Mouse (Mus musculus): ENCODE results near the gene Cox7a2l. TPM values are rescaled to one million over a fixed set of nuclear protein-coding genes. Genes with fewer than 3 reads are reported as not detected.

The Cox7a2l gene
- polyA plus RNA-seq, 1 experiment from 2014 or later, result 196 TPM

- peaks cover 7% of the 10 kb centered on the region for H3K4me1 ChIP-seq (ENCODE audit: insufficient read depth, low read length)
- H3K27ac ChIP-seq (ENCODE audit: low read length), result no peak overlapping the region
- peaks cover 13% of the 10 kb centered on the region for H3K27me3 ChIP-seq (ENCODE audit: insufficient read depth, low read length)
- H3K9me3 ChIP-seq (ENCODE audit: low read length), result no peaks in the 10 kb centered on the region
- 63% methylated on average over 10 of the region's 10 CpGs for WGBS
- H3K9ac ChIP-seq (replicated peaks; ENCODE audit: low read length), result no peak overlapping the region
- no peak overlapping the region for H3K4me3 ChIP-seq (ENCODE audit: low read length)
- H3K36me3 ChIP-seq (ENCODE audit: insufficient read depth, low read length), result no peaks in the 10 kb centered on the region
- no peak overlapping the region for H3K4me2 ChIP-seq (replicated peaks; ENCODE audit: low read depth, low read length)
- no peak for ATAC-seq (ENCODE audit: low FRiP score, low TSS enrichment)
These were observed 30.0 kb upstream of the Cox7a2l start for GRCm38 (mm10) chr17:83547145-83547544.

GRCm38 (mm10) chr17:83545756-83546742, 28.9 kb upstream of the Cox7a2l start:
- Histone ChIP-seq H3K27me3 (ENCODE audit: insufficient read depth, low read length) (peaks cover 13% of the 10 kb centered on the region), H3K9me3 (ENCODE audit: low read length) (no peaks in the 10 kb centered on the region), H3K27ac (ENCODE audit: low read length) (no peak overlapping the region), H3K4me1 (ENCODE audit: insufficient read depth, low read length) (peaks cover 7% of the 10 kb centered on the region), H3K4me2 (replicated peaks; ENCODE audit: low read depth, low read length) (peak overlapping the region; percentile 48), H3K9ac (replicated peaks; ENCODE audit: low read length) (peak overlapping the region; percentile 35; the same call in 1 of the 2 replicates), H3K36me3 (ENCODE audit: insufficient read depth, low read length) (no peaks in the 10 kb centered on the region), H3K4me3 (ENCODE audit: low read length) (peak overlapping the region; percentile 39)
- ATAC-seq (ENCODE audit: low FRiP score, low TSS enrichment), result 0 out of 2 replicates have a peak, but pooled peaks have one; percentile 20
- WGBS, result 9% methylated on average over 35 of the region's 35 CpGs

DNA sequence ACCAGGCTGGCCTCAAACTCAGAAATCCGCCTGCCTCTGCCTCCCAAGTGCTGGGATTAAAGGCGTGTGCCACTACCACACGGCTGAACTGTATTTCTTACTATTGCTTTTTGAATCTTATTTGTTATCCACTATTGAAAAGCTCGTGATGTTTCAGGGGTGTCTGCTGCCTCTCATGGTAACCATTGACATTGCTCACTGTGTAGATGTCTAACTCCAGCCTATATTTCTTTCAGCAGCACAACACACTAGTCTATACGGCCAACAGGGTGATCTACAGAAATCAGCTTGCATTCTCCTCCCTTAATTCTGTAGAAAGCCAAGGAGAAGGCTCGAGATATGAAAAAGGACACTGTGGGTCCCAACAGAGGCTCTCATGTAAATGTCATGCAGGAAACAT, 28.1 kb upstream of the Cox7a2l start:
- Histone ChIP-seq H3K4me3 (ENCODE audit: low read length) (no peak overlapping the region), H3K27ac (ENCODE audit: low read length) (no peak overlapping the region), H3K9ac (replicated peaks; ENCODE audit: low read length) (no peak overlapping the region), H3K9me3 (ENCODE audit: low read length) (no peaks in the 10 kb centered on the region), H3K4me1 (ENCODE audit: insufficient read depth, low read length) (peaks cover 9% of the 10 kb centered on the region), H3K36me3 (ENCODE audit: insufficient read depth, low read length) (no peaks in the 10 kb centered on the region), H3K27me3 (ENCODE audit: insufficient read depth, low read length) (peaks cover 13% of the 10 kb centered on the region), H3K4me2 (replicated peaks; ENCODE audit: low read depth, low read length) (peak overlapping the region; percentile 48)
- ATAC-seq (ENCODE audit: low FRiP score, low TSS enrichment), result no peak
- 76% methylated on average over 6 of the region's 6 CpGs for WGBS

DNA sequence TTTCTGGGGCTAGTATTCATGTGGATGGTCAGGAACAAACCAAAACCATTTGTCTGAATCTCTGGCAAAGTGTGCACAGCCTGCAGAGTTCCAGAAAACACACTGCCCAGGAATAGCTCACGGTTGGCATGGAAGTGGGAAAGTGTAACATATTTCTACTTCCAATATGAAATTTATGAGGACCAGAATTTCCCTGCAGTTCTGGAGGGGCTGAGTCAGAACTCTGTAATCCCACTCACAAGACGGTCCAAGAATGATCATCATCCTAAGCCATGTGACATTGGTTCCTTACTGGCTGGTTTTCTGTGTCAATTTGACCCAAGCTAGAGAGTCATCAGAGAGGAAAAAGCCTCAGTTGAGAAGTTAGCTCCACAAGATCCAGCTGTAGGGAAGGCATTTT, 25.3 kb upstream of the Cox7a2l start:
- Histone ChIP-seq H3K27ac (ENCODE audit: low read length) (no peak overlapping the region), H3K27me3 (ENCODE audit: insufficient read depth, low read length) (peaks cover 8% of the 10 kb centered on the region), H3K4me3 (ENCODE audit: low read length) (no peak overlapping the region), H3K9me3 (ENCODE audit: low read length) (no peaks in the 10 kb centered on the region), H3K36me3 (ENCODE audit: insufficient read depth, low read length) (no peaks in the 10 kb centered on the region), H3K4me1 (ENCODE audit: insufficient read depth, low read length) (peaks cover 24% of the 10 kb centered on the region), H3K9ac (replicated peaks; ENCODE audit: low read length) (no peak overlapping the region), H3K4me2 (replicated peaks; ENCODE audit: low read depth, low read length) (no peak overlapping the region)
- 83% methylated on average over 2 of the region's 2 CpGs for WGBS
- no peak for ATAC-seq (ENCODE audit: low FRiP score, low TSS enrichment)

GRCm38 (mm10) chr17:83539262-83540037, 22.3 kb upstream of the Cox7a2l start:
- Histone ChIP-seq H3K9me3 (ENCODE audit: low read length) (no peaks in the 10 kb centered on the region), H3K4me2 (replicated peaks; ENCODE audit: low read depth, low read length) (no peak overlapping the region), H3K27ac (ENCODE audit: low read length) (peak overlapping the region; percentile 59), H3K36me3 (ENCODE audit: insufficient read depth, low read length) (no peaks in the 10 kb centered on the region), H3K4me1 (ENCODE audit: insufficient read depth, low read length) (peaks cover 16% of the 10 kb centered on the region), H3K4me3 (ENCODE audit: low read length) (no peak overlapping the region), H3K9ac (replicated peaks; ENCODE audit: low read length) (no peak overlapping the region), H3K27me3 (ENCODE audit: insufficient read depth, low read length) (no peaks in the 10 kb centered on the region)
- 30% methylated on average over 12 of the region's 12 CpGs for WGBS
- ATAC-seq (ENCODE audit: low FRiP score, low TSS enrichment), result peak; percentile 83

GRCm38 (mm10) chr17:83538694-83539093, 21.6 kb upstream of the Cox7a2l start:
- Histone ChIP-seq H3K4me3 (ENCODE audit: low read length) (no peak overlapping the region), H3K36me3 (ENCODE audit: insufficient read depth, low read length) (no peaks in the 10 kb centered on the region), H3K27me3 (ENCODE audit: insufficient read depth, low read length) (no peaks in the 10 kb centered on the region), H3K4me1 (ENCODE audit: insufficient read depth, low read length) (peaks cover 16% of the 10 kb centered on the region), H3K9me3 (ENCODE audit: low read length) (no peaks in the 10 kb centered on the region), H3K9ac (replicated peaks; ENCODE audit: low read length) (no peak overlapping the region), H3K4me2 (replicated peaks; ENCODE audit: low read depth, low read length) (no peak overlapping the region), H3K27ac (ENCODE audit: low read length) (peak overlapping the region; percentile 59)
- ATAC-seq (ENCODE audit: low FRiP score, low TSS enrichment), result peak; percentile 68; the same call in 1 of the 2 replicates
- WGBS, result 38% methylated on average over 1 of the region's 1 CpGs

- 57% methylated on average over 9 of the region's 9 CpGs for WGBS
- Histone ChIP-seq H3K36me3 (ENCODE audit: insufficient read depth, low read length) (no peaks in the 10 kb centered on the region), H3K4me2 (replicated peaks; ENCODE audit: low read depth, low read length) (no peak overlapping the region), H3K4me1 (ENCODE audit: insufficient read depth, low read length) (peaks cover 16% of the 10 kb centered on the region), H3K27me3 (ENCODE audit: insufficient read depth, low read length) (no peaks in the 10 kb centered on the region), H3K9ac (replicated peaks; ENCODE audit: low read length) (no peak overlapping the region), H3K9me3 (ENCODE audit: low read length) (no peaks in the 10 kb centered on the region), H3K4me3 (ENCODE audit: low read length) (no peak overlapping the region), H3K27ac (ENCODE audit: low read length) (0 out of 2 replicates have a peak overlapping the region, but pooled peaks have one; percentile 16)
- no peak; the same call in 1 of the 2 replicates for ATAC-seq (ENCODE audit: low FRiP score, low TSS enrichment)
These were observed 21.0 kb upstream of the Cox7a2l start for GRCm38 (mm10) chr17:83538141-83538540.

- Histone ChIP-seq H3K9me3 (ENCODE audit: low read length) (no peaks in the 10 kb centered on the region), H3K27me3 (ENCODE audit: insufficient read depth, low read length) (no peaks in the 10 kb centered on the region), H3K27ac (ENCODE audit: low read length) (no peak overlapping the region), H3K36me3 (ENCODE audit: insufficient read depth, low read length) (no peaks in the 10 kb centered on the region), H3K9ac (replicated peaks; ENCODE audit: low read length) (no peak overlapping the region), H3K4me1 (ENCODE audit: insufficient read depth, low read length) (peaks cover 3% of the 10 kb centered on the region), H3K4me2 (replicated peaks; ENCODE audit: low read depth, low read length) (no peak overlapping the region), H3K4me3 (ENCODE audit: low read length) (no peak overlapping the region)
- no peak for ATAC-seq (ENCODE audit: low FRiP score, low TSS enrichment)
- 75% methylated on average over 9 of the region's 9 CpGs for WGBS
These were observed 16.0 kb upstream of the Cox7a2l start for GRCm38 (mm10) chr17:83533150-83533549.

DNA sequence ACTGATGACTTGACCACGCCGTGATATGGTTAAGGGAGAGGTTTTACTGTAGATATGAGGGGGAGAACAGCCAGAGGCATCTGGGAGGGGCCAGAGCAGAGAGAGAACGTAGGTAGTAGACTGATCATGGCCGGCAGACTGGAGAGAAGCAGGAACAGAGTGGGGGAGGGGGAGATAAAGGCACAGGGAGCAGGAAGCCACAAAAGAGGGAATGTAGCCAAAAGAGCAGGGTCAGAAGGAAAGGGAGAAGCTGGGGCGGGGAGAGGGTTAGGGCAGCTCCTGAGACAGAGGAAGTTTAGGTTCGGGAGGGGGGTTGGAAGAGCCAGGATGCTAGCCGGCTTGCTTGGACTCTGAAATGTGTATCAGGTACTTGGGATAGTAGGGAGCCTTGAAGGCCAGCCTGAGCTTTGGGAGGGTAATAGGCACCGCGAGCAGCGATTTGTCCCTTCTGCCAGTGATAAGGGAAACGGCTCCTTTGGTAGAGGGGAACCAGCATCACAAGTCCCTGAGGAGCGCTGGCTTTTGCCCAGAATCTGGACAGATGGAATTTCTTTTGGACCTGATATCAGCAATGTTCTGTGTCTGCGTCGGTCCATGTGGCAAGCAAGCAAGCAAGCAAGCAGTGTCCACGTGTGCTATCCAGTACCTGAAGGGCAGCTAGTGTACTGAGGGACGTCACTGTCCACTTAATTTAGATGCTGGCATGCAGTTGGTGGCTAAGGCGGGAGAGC, 10.7 kb upstream of the Cox7a2l start:
- Histone ChIP-seq H3K9ac (replicated peaks; ENCODE audit: low read length) (peak overlapping the region; percentile 14), H3K27ac (ENCODE audit: low read length) (peak overlapping the region; percentile 91), H3K36me3 (ENCODE audit: insufficient read depth, low read length) (no peaks in the 10 kb centered on the region), H3K4me2 (replicated peaks; ENCODE audit: low read depth, low read length) (peak overlapping the region; percentile 34), H3K9me3 (ENCODE audit: low read length) (no peaks in the 10 kb centered on the region), H3K4me1 (ENCODE audit: insufficient read depth, low read length) (peaks cover 39% of the 10 kb centered on the region), H3K27me3 (ENCODE audit: insufficient read depth, low read length) (no peaks in the 10 kb centered on the region), H3K4me3 (ENCODE audit: low read length) (no peak overlapping the region)
- 22% methylated on average over 17 of the region's 17 CpGs for WGBS
- ATAC-seq (ENCODE audit: low FRiP score, low TSS enrichment), result peak; percentile 37; the same call in 1 of the 2 replicates

Data from kidney, embryonic 16.5 days (tissue).